Mouse (Mus musculus) macrophage (primary cell): ENCODE data around the gene Sf3a3. TPM values are rescaled to one million over a fixed set of nuclear protein-coding genes. Genes with fewer than 3 reads are reported as not detected.
A peak's percentile ranks its signal among the peaks of the same experiment; 100 is the strongest.

Source experiments
- H3K27ac ChIP-seq: fragments of 350-480 bp; formaldehyde crosslinking; 2 replicates; pipeline ENCODE4 v1.9.0; 2021
- H3K36me3 ChIP-seq: fragments of 350-480 bp; formaldehyde crosslinking; 2 replicates; pipeline ENCODE4 v1.9.0; 2021; ENCODE audit errors: inconsistent target
- H3K4me3 ChIP-seq: fragments of 350-480 bp; formaldehyde crosslinking; 2 replicates; pipeline ENCODE4 v1.9.0; 2021; ENCODE audit errors: inconsistent target
- H3K79me2 ChIP-seq: fragments of 350-480 bp; formaldehyde crosslinking; 2 replicates; pipeline ENCODE4 v1.9.0; 2021; ENCODE audit errors: inconsistent target
- WGBS: methylation state at CpG from one replicate; pipeline ENCODE4 v1.1.7; 2026; ENCODE audit warnings: inconsistent platforms; ENCODE audit not compliant: missing documents; 5-methylcytosine and 5-hydroxymethylcytosine counted together
- polyA plus RNA-seq: library from polyadenylated mRNA; stranded (reverse); fragments of 250-400 nt; gene quantifications from 3 replicates; pipeline ENCODE4 v1.2.4, GENCODE M21; 2018; ENCODE audit warnings: inconsistent platforms

Sf3a3 gene
- polyA plus RNA-seq, 1 experiment from 2014 or later: 62.7 TPM

GRCm38 (mm10) chr4:124738013-124738412 lies 23.4 kb downstream of the Sf3a3 start:
- no peak overlapping the region; the same call in 1 of the 2 replicates for H3K4me3 ChIP-seq
- WGBS: 37% methylated on average over 4 of the region's 4 CpGs
- H3K36me3 ChIP-seq: no peaks in the 10 kb centered on the region
- H3K27ac ChIP-seq: peak overlapping the region; percentile 91
- H3K79me2 ChIP-seq: peaks cover 10% of the 10 kb centered on the region; the same call in 1 of the 2 replicates

- H3K79me2 ChIP-seq: peaks cover 10% of the 10 kb centered on the region; the same call in 1 of the 2 replicates
- peak overlapping the region; percentile 91 for H3K27ac ChIP-seq
- H3K36me3 ChIP-seq: no peaks in the 10 kb centered on the region
- H3K4me3 ChIP-seq: no peak overlapping the region
- 36% methylated on average over 1 of the region's 1 CpGs for WGBS
Observed at GRCm38 (mm10) chr4:124738783-124739182, 24.2 kb downstream of the Sf3a3 start.

GRCm38 (mm10) chr4:124741376-124742343 lies 27.1 kb downstream of the Sf3a3 start, which contains the start of gene Inpp5b:
Inpp5b (plus strand) TSS chr4:124741850.
- Histone ChIP-seq H3K4me3 (peak within 1 kb of the TSS; percentile 88), H3K79me2 (peaks cover 10% of the 10 kb centered on the region; the same call in 1 of the 2 replicates), H3K36me3 (peaks cover 11% of the 10 kb centered on the region; the same call in 1 of the 2 replicates), H3K27ac (peak within 1 kb of the TSS; percentile 80)
- 6% methylated on average over 24 of the region's 25 CpGs for WGBS

- WGBS: 91% methylated on average over 11 of the region's 11 CpGs
- Histone ChIP-seq H3K79me2 (peaks cover 10% of the 10 kb centered on the region; the same call in 1 of the 2 replicates), H3K27ac (no peak overlapping the region), H3K36me3 (peaks cover 16% of the 10 kb centered on the region; the same call in 1 of the 2 replicates), H3K4me3 (no peak overlapping the region)
Observed at GRCm38 (mm10) chr4:124742839-124743238, 28.3 kb downstream of the Sf3a3 start.

- H3K36me3 ChIP-seq: peaks cover 20% of the 10 kb centered on the region; the same call in 1 of the 2 replicates
- peaks cover 10% of the 10 kb centered on the region; the same call in 1 of the 2 replicates for H3K79me2 ChIP-seq
- 98% methylated on average over 7 of the region's 7 CpGs for WGBS
- no peak overlapping the region for H3K4me3 ChIP-seq
- H3K27ac ChIP-seq: no peak overlapping the region
Observed at GRCm38 (mm10) chr4:124746577-124746976, 32.0 kb downstream of the Sf3a3 start.

- Histone ChIP-seq H3K36me3 (peaks cover 20% of the 10 kb centered on the region; the same call in 1 of the 2 replicates), H3K27ac (no peak overlapping the region)
- WGBS: 81% methylated on average over 3 of the region's 4 CpGs
Observed at GRCm38 (mm10) chr4:124747851-124748250, 33.3 kb downstream of the Sf3a3 start.

GRCm38 (mm10) chr4:124751300-124752250 lies 37.0 kb downstream of the Sf3a3 start:
- under 1% methylated on average over 75 of the region's 75 CpGs for WGBS
- Histone ChIP-seq H3K36me3 (peaks cover 9% of the 10 kb centered on the region; the same call in 1 of the 2 replicates), H3K27ac (peak overlapping the region; percentile 25), H3K4me3 (peak overlapping the region; percentile 67), H3K79me2 (peaks cover 50% of the 10 kb centered on the region)

More at GRCm38 (mm10) chr4:124747851-124748250, 33.3 kb downstream of the Sf3a3 start:
- no peak overlapping the region for H3K4me3 ChIP-seq
- peaks cover 14% of the 10 kb centered on the region; the same call in 1 of the 2 replicates for H3K79me2 ChIP-seq

GRCm38 (mm10) chr4:124752281-124753199 lies 38.0 kb downstream of the Sf3a3 start:
- 3% methylated on average over 14 of the region's 15 CpGs for WGBS
- H3K79me2 ChIP-seq: peaks cover 60% of the 10 kb centered on the region
- peak overlapping the region; percentile 67 for H3K4me3 ChIP-seq
- H3K36me3 ChIP-seq: 0 out of 2 replicates have a peak, but pooled peaks cover 6% of the 10 kb centered on the region
- H3K27ac ChIP-seq: peak overlapping the region; percentile 25

- 71% methylated on average over 7 of the region's 7 CpGs for WGBS
- Histone ChIP-seq H3K4me3 (no peak overlapping the region), H3K36me3 (no peaks in the 10 kb centered on the region), H3K27ac (no peak overlapping the region), H3K79me2 (peaks cover 89% of the 10 kb centered on the region)
Observed at GRCm38 (mm10) chr4:124755526-124755925, 41.0 kb downstream of the Sf3a3 start.

GRCm38 (mm10) chr4:124759305-124759811 lies 44.8 kb downstream of the Sf3a3 start:
- 38% methylated on average over 7 of the region's 7 CpGs for WGBS
- H3K27ac ChIP-seq: no peak overlapping the region
- no peaks in the 10 kb centered on the region for H3K36me3 ChIP-seq
- H3K4me3 ChIP-seq: no peak overlapping the region
- H3K79me2 ChIP-seq: peaks cover 99% of the 10 kb centered on the region

- no peaks in the 10 kb centered on the region for H3K36me3 ChIP-seq
- 86% methylated on average over 1 of the region's 1 CpGs for WGBS
- H3K27ac ChIP-seq: no peak overlapping the region
- H3K4me3 ChIP-seq: no peak overlapping the region
- H3K79me2 ChIP-seq: peaks cover 99% of the 10 kb centered on the region
Observed at GRCm38 (mm10) chr4:124761201-124761600, 46.6 kb downstream of the Sf3a3 start.

GRCm38 (mm10) chr4:124762858-124763452 lies 48.4 kb downstream of the Sf3a3 start:
- H3K4me3 ChIP-seq: no peak overlapping the region
- H3K27ac ChIP-seq: no peak overlapping the region
- no peaks in the 10 kb centered on the region for H3K36me3 ChIP-seq
- peaks cover 99% of the 10 kb centered on the region for H3K79me2 ChIP-seq
- WGBS: 70% methylated on average over 6 of the region's 6 CpGs
